Mouse (Mus musculus): ENCODE data around the gene Mmp9. TPM values are rescaled to one million over a fixed set of nuclear protein-coding genes. Genes with fewer than 3 reads are reported as not detected.

Mmp9 gene
- 12.4 and 13.4 TPM in 2 replicates for polyA plus RNA-seq (2012; rRNA removed)

GRCm38 (mm10) chr2:164940140-164940830, at the start of gene Mmp9:
TSS of gene Mmp9 (plus strand) at chr2:164940780.
- 26% methylated on average over 10 of the region's 10 CpGs for WGBS
- no peak within 1 kb of the TSS for H3K4me3 ChIP-seq (replicated peaks; ENCODE audit: extremely low read depth, low read depth, low read length)
- TF ChIP-seq CTCF (IDR thresholded peaks at IDR 0.05; ENCODE audit: insufficient read depth, low read length), result no peak
- no peak for TF ChIP-seq POLR2A (IDR thresholded peaks at IDR 0.05; ENCODE audit: borderline replicate concordance, extremely low read depth, low read depth, low read length)
- no peak for DNase-seq
- no peaks in the 10 kb centered on the region; the same call in 1 of the 2 replicates for H3K4me1 ChIP-seq (ENCODE audit: control insufficient read depth, insufficient read depth, low read length)

- Histone ChIP-seq H3K4me1 (ENCODE audit: control insufficient read depth, insufficient read depth, low read length) (no peaks in the 10 kb centered on the region), H3K4me3 (replicated peaks; ENCODE audit: extremely low read depth, low read depth, low read length) (no peak overlapping the region)
- no peak for TF ChIP-seq POLR2A (IDR thresholded peaks at IDR 0.05; ENCODE audit: borderline replicate concordance, extremely low read depth, low read depth, low read length)
- no peak for DNase-seq
- WGBS, result 79% methylated on average over 13 of the region's 13 CpGs
Measured at GRCm38 (mm10) chr2:164891056-164891834, 49.3 kb upstream of the Mmp9 start.

GRCm38 (mm10) chr2:164891908-164892695, 48.5 kb upstream of the Mmp9 start:
- 81% methylated on average over 15 of the region's 15 CpGs for WGBS

GRCm38 (mm10) chr2:164892696-164893216, 47.8 kb upstream of the Mmp9 start:
- no peak for DNase-seq
- Histone ChIP-seq H3K4me1 (ENCODE audit: control insufficient read depth, insufficient read depth, low read length) (no peaks in the 10 kb centered on the region), H3K4me3 (replicated peaks; ENCODE audit: extremely low read depth, low read depth, low read length) (no peak overlapping the region)
- TF ChIP-seq POLR2A (IDR thresholded peaks at IDR 0.05; ENCODE audit: borderline replicate concordance, extremely low read depth, low read depth, low read length), result no peak
- no peak for TF ChIP-seq CTCF (IDR thresholded peaks at IDR 0.05; ENCODE audit: insufficient read depth, low read length)
- 82% methylated on average over 6 of the region's 6 CpGs for WGBS

More at GRCm38 (mm10) chr2:164891908-164892695, 48.5 kb upstream of the Mmp9 start:
- TF ChIP-seq POLR2A (IDR thresholded peaks at IDR 0.05; ENCODE audit: borderline replicate concordance, extremely low read depth, low read depth, low read length) (no peak), CTCF (IDR thresholded peaks at IDR 0.05; ENCODE audit: insufficient read depth, low read length) (no peak)
- Histone ChIP-seq H3K4me3 (replicated peaks; ENCODE audit: extremely low read depth, low read depth, low read length) (no peak overlapping the region), H3K4me1 (ENCODE audit: control insufficient read depth, insufficient read depth, low read length) (no peaks in the 10 kb centered on the region)
- no peak for DNase-seq

- 49% methylated on average over 5 of the region's 5 CpGs for WGBS
Measured at GRCm38 (mm10) chr2:164894048-164894447, 46.5 kb upstream of the Mmp9 start.

GRCm38 (mm10) chr2:164894644-164895043, 45.9 kb upstream of the Mmp9 start:
- TF ChIP-seq CTCF (IDR thresholded peaks at IDR 0.05; ENCODE audit: insufficient read depth, low read length) (0 out of 2 replicates have a peak, but pooled peaks have one; percentile 13), POLR2A (IDR thresholded peaks at IDR 0.05; ENCODE audit: borderline replicate concordance, extremely low read depth, low read depth, low read length) (no peak)
- WGBS, result 76% methylated on average over 1 of the region's 1 CpGs
- Histone ChIP-seq H3K4me1 (ENCODE audit: control insufficient read depth, insufficient read depth, low read length) (no peaks in the 10 kb centered on the region), H3K4me3 (replicated peaks; ENCODE audit: extremely low read depth, low read depth, low read length) (no peak overlapping the region)
- no peak for DNase-seq

More at GRCm38 (mm10) chr2:164894048-164894447, 46.5 kb upstream of the Mmp9 start:
- TF ChIP-seq CTCF (IDR thresholded peaks at IDR 0.05; ENCODE audit: insufficient read depth, low read length) (peak; percentile 45), POLR2A (IDR thresholded peaks at IDR 0.05; ENCODE audit: borderline replicate concordance, extremely low read depth, low read depth, low read length) (no peak)
- no peak for DNase-seq
- Histone ChIP-seq H3K4me3 (replicated peaks; ENCODE audit: extremely low read depth, low read depth, low read length) (no peak overlapping the region), H3K4me1 (ENCODE audit: control insufficient read depth, insufficient read depth, low read length) (no peaks in the 10 kb centered on the region)

- no peak for DNase-seq
- no peak for TF ChIP-seq CTCF (IDR thresholded peaks at IDR 0.05; ENCODE audit: insufficient read depth, low read length)
- TF ChIP-seq POLR2A (IDR thresholded peaks at IDR 0.05; ENCODE audit: borderline replicate concordance, extremely low read depth, low read depth, low read length), result no peak
- WGBS, result 91% methylated on average over 6 of the region's 6 CpGs
- Histone ChIP-seq H3K4me1 (ENCODE audit: control insufficient read depth, insufficient read depth, low read length) (no peaks in the 10 kb centered on the region), H3K4me3 (replicated peaks; ENCODE audit: extremely low read depth, low read depth, low read length) (no peak overlapping the region)
Measured at GRCm38 (mm10) chr2:164895885-164896284, 44.7 kb upstream of the Mmp9 start.

GRCm38 (mm10) chr2:164898008-164898407, 42.6 kb upstream of the Mmp9 start:
- no peak for DNase-seq
- 84% methylated on average over 7 of the region's 7 CpGs for WGBS

GRCm38 (mm10) chr2:164899034-164899433, 41.5 kb upstream of the Mmp9 start:
- no peak for TF ChIP-seq POLR2A (IDR thresholded peaks at IDR 0.05; ENCODE audit: borderline replicate concordance, extremely low read depth, low read depth, low read length)
- TF ChIP-seq CTCF (IDR thresholded peaks at IDR 0.05; ENCODE audit: insufficient read depth, low read length), result no peak
- Histone ChIP-seq H3K4me3 (replicated peaks; ENCODE audit: extremely low read depth, low read depth, low read length) (no peak overlapping the region), H3K4me1 (ENCODE audit: control insufficient read depth, insufficient read depth, low read length) (no peaks in the 10 kb centered on the region)
- DNase-seq, result no peak
- WGBS, result 92% methylated on average over 15 of the region's 15 CpGs

More at GRCm38 (mm10) chr2:164898008-164898407, 42.6 kb upstream of the Mmp9 start:
- Histone ChIP-seq H3K4me1 (ENCODE audit: control insufficient read depth, insufficient read depth, low read length) (no peaks in the 10 kb centered on the region), H3K4me3 (replicated peaks; ENCODE audit: extremely low read depth, low read depth, low read length) (no peak overlapping the region)
- TF ChIP-seq CTCF (IDR thresholded peaks at IDR 0.05; ENCODE audit: insufficient read depth, low read length) (no peak), POLR2A (IDR thresholded peaks at IDR 0.05; ENCODE audit: borderline replicate concordance, extremely low read depth, low read depth, low read length) (no peak)
